ENCODE assay signal across 10 mouse cellular contexts in the genomic region with DNA sequence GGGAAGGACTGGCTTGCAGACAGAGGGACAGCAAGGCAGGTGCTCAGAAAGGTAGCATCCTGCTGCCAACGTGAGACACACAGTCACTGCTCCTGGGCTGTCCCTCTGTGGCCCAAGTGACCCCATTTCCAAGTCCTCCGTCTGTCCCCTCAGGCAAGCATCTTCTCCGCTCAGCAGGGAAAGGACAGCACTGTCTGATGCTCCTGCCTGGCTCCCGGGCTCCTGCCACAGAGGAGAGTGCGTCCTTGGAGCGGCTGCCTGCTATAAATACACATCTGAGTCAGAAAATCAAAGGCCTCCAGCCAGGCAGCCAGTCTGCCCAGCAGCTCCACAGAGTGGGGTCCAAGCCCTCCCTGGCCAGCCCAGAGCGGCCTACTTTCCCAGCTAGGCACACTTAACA. TPM values are rescaled to one million over a fixed set of nuclear protein-coding genes. Genes with fewer than 3 reads are reported as not detected.
A peak's percentile ranks its signal among the peaks of the same experiment; 100 is the strongest.
DNase-seq lines count a peak whose midpoint lies in the region; ATAC-seq lines count a peak whose summit lies in the region.
"Had no signal": no experiment of that assay in that cellular context is flagged by ENCODE, and none has a peak within 500 bp of the region (broad histone marks: within the 10 kb centered on the region; RNA-seq: fewer than 3 reads in every experiment).

No protein-coding gene starts in this region.

- no peak for ATAC-seq in lung, embryonic 15.5 days (ENCODE audit: borderline replicate concordance, extremely low read depth, low FRiP score, low TSS enrichment)
- ATAC-seq in monocyte, adult 5-6 weeks (replicated peaks; ENCODE audit: insufficient number of reproducible peaks, low FRiP score, low TSS enrichment, poor library complexity, severe bottlenecking) = no peak
- ATAC-seq in hindbrain, embryonic 12.5 days (ENCODE audit: low FRiP score) = no peak
- ATAC-seq: Patski had no signal

- H3K4me1 ChIP-seq in lung, embryonic 15.5 days = peaks cover 17% of the 10 kb centered on the region
- no peaks in the 10 kb centered on the region for H3K4me1 ChIP-seq in hindbrain, embryonic 12.5 days

- WGBS in lung, embryonic 15.5 days = 71% methylated on average over 7 of the region's 7 CpGs
- WGBS in hindbrain, embryonic 12.5 days = 66% methylated on average over 7 of the region's 7 CpGs

- H3K36me3 ChIP-seq in lung, embryonic 15.5 days = no peaks in the 10 kb centered on the region
- no peaks in the 10 kb centered on the region for H3K36me3 ChIP-seq in hindbrain, embryonic 12.5 days

- no peak overlapping the region for H3K4me2 ChIP-seq in lung, embryonic 15.5 days
- H3K4me2 ChIP-seq in hindbrain, embryonic 12.5 days (replicated peaks) = no peak overlapping the region

- H3K9ac ChIP-seq in lung, embryonic 15.5 days = no peak overlapping the region
- no peak overlapping the region for H3K9ac ChIP-seq in hindbrain, embryonic 12.5 days

- H3K9me3 ChIP-seq in lung, embryonic 15.5 days = no peaks in the 10 kb centered on the region
- H3K9me3 ChIP-seq in hindbrain, embryonic 12.5 days (replicated peaks) = no peaks in the 10 kb centered on the region

- intact Hi-C loops in heart, postnatal 25 days (cut with DNase I) = no loop called here

- no peak for DNase-seq in lung, postnatal 25 days (ENCODE audit: low spot score)
- peak; percentile 82 to 86 for DNase-seq in adrenal gland, postnatal 36 days
- DNase-seq in heart, adult 11 months = peak; percentile 97
- peak; percentile 33 for DNase-seq in heart, postnatal 25 days (ENCODE audit: low spot score)
- no peak for DNase-seq in right cerebral cortex, postnatal 14 days
- DNase-seq: liver had no signal

- no peaks in the 10 kb centered on the region for H3K27me3 ChIP-seq in lung, embryonic 15.5 days
- no peaks in the 10 kb centered on the region for H3K27me3 ChIP-seq in hindbrain, embryonic 12.5 days
- H3K27me3 ChIP-seq: Patski had no signal

- H3K27ac ChIP-seq in lung, embryonic 15.5 days = 0 out of 2 replicates have a peak overlapping the region, but pooled peaks have one; percentile 65
- no peak overlapping the region for H3K27ac ChIP-seq in hindbrain, embryonic 12.5 days

- no peak overlapping the region for H3K4me3 ChIP-seq in lung, embryonic 15.5 days
- H3K4me3 ChIP-seq in hindbrain, embryonic 12.5 days = no peak overlapping the region

RNA-seq across cellular contexts. Expression of gene Adarb1, which starts 38.4 kb away (rescaled TPM):
- polyA plus RNA-seq in lung, embryonic 15.5 days (2015; fragmentation: Nextera tagmentation; extraction: Ambion mirVana) = 37.7 and 41.0 TPM in 2 replicates
- 10 to 100 TPM; 10.8 to 68.2 TPM for total RNA-seq in adrenal gland, postnatal 36 days (2021)
- 10 to 100 TPM; 16.7 to 19.7 TPM for total RNA-seq in heart, postnatal 25 days (2021)
- 0.11 to 1.6 TPM (median 0.38 TPM) in 3 replicates for total RNA-seq in monocyte, adult 5-6 weeks (2017)
- 10.3 and 10.6 TPM in 2 replicates for polyA plus RNA-seq in hindbrain, embryonic 12.5 days (2016; fragmentation: Nextera tagmentation; extraction: Ambion mirVana)

RNA-seq across cellular contexts. Expression of gene Fam207a, which starts 59.1 kb away (rescaled TPM):
- polyA plus RNA-seq in lung, embryonic 15.5 days (2015; fragmentation: Nextera tagmentation; extraction: Ambion mirVana) = 35.1 and 38.0 TPM in 2 replicates
- 10 to 100 TPM; 19.2 to 25.0 TPM for total RNA-seq in adrenal gland, postnatal 36 days (2021)
- 1 to 10 TPM; 8.6 to 9.9 TPM for total RNA-seq in heart, postnatal 25 days (2021)
- 24.9 to 35.4 TPM (median 27.8 TPM) in 3 replicates for total RNA-seq in monocyte, adult 5-6 weeks (2017)
- polyA plus RNA-seq in hindbrain, embryonic 12.5 days (2016; fragmentation: Nextera tagmentation; extraction: Ambion mirVana) = 47.3 and 48.0 TPM in 2 replicates

Comparison
In these comparisons a context has a peak if more than half of its experiments do, and no peak if none do; other contexts are left out.
1. DNase-seq: peak in adrenal gland, postnatal 36 days (2 of 2), heart, adult 11 months (single experiment) and heart, postnatal 25 days (single experiment); none in lung, postnatal 25 days (single experiment) and right cerebral cortex, postnatal 14 days (single experiment).